Mouse (Mus musculus) stomach, postnatal 0 days (tissue): ENCODE data around the gene Ninl.

Source experiments
- CTCF ChIP-seq: IDR thresholded peaks from 2 replicates; pipeline ENCODE4 v1.5.1; 2016; ENCODE audit warnings: antibody characterized with exemption, low read depth, mild to moderate bottlenecking, moderate library complexity
- EP300 ChIP-seq: optimal IDR thresholded peaks from 2 replicates; pipeline ENCODE3; 2016; ENCODE audit warnings: antibody characterized with exemption

GRCm38 (mm10) chr2:150976871-150977270, 62.3 kb downstream of the Ninl start:
- TF ChIP-seq CTCF (no peak), EP300 (no peak)
